Mouse (Mus musculus) C2C12 (cell line): Measurements from ENCODE around the gene Selenov.

Experiments used
- CEBPB ChIP-seq: IDR thresholded peaks from one replicate; pipeline ENCODE4 v1.6.1; 2011; ENCODE audit warnings: low read depth, mild to moderate bottlenecking, control low read depth, moderate library complexity
- CTCF ChIP-seq: IDR thresholded peaks from one replicate; pipeline ENCODE4 v1.5.1; 2011; ENCODE audit not compliant: control insufficient read depth, insufficient read depth, insufficient read length
- FOSL1 ChIP-seq: IDR thresholded peaks from one replicate; pipeline ENCODE4 v1.8.0; 2011; ENCODE audit warnings: mild to moderate bottlenecking, low read length; ENCODE audit not compliant: poor library complexity, insufficient read depth, severe bottlenecking
- MAX ChIP-seq: IDR thresholded peaks from one replicate; pipeline ENCODE4 v1.6.1; 2011; ENCODE audit warnings: mild to moderate bottlenecking, control low read depth
- MYOG ChIP-seq: IDR thresholded peaks from one replicate; pipeline ENCODE4 v1.6.1; 2011; ENCODE audit not compliant: control insufficient read depth, insufficient read length; ENCODE audit errors: extremely low read depth
- USF1 ChIP-seq: IDR thresholded peaks from one replicate; pipeline ENCODE4 v1.6.1; 2011; ENCODE audit warnings: low read depth, mild to moderate bottlenecking, control low read depth, moderate library complexity

DNA sequence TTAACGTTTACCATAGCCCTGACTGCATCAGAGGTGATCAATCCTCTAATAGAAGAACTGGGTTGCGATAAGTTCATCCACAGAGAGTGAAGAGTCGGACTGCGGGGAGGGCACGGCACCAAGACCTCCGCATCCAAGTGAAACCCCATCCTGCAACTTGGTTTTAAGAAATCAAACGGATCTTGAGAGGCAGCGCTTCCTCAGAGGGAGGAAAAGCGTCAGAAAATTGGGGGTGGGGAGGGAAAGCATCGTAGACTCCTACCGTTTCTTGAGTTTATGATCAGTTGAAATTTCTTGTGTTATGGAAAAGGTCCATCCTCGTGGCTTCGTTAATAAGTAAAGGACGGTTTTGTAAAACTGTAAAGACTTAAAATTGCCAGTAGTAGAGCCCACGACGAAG, 22.4 kb downstream of the Selenov start:
- no peak for TF ChIP-seq CTCF
- no peak for TF ChIP-seq MYOG
- TF ChIP-seq CEBPB = no peak
- no peak for TF ChIP-seq USF1
- TF ChIP-seq MAX = no peak
- no peak for TF ChIP-seq FOSL1
